16 mouse cellular contexts compared by ENCODE assay signal in the genomic region with DNA sequence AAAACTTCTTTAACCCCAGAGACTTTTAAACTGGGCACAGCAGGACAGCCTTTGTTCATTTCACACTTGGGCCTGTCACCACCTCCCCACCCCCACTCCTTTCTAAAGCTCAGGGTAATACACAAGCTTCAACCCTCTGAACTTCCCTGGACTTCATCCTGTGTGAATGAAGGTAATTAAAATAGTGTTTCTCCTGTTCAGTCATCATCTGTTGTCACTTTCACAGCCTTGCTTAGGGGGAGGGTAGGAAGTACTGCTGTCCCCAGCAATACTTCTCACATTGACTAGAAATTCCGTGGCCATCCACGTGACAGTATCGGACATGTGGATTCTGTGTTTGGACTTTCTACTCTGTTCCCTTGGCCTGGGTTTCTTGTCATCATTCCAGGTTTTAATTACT. TPM values are rescaled to one million over a fixed set of nuclear protein-coding genes. Genes with fewer than 3 reads are reported as not detected.
DNase-seq lines count a peak whose midpoint lies in the region; ATAC-seq lines count a peak whose summit lies in the region.
"Had no signal": no experiment of that assay in that cellular context is flagged by ENCODE, and none has a peak within 500 bp of the region (broad histone marks: within the 10 kb centered on the region; RNA-seq: fewer than 3 reads in every experiment).

No protein-coding gene starts in this region.

- no peak overlapping the region for H3K9ac ChIP-seq in heart, embryonic 15.5 days
- H3K9ac ChIP-seq: neural tube, embryonic 12.5 days had no signal

- WGBS in heart, embryonic 15.5 days = 21% methylated on average over 3 of the region's 3 CpGs

- no peak overlapping the region for H3K4me3 ChIP-seq in heart, embryonic 15.5 days
- H3K4me3 ChIP-seq: embryonic facial prominence, embryonic 10.5 days; neural tube, embryonic 12.5 days had no signal

- H3K9me3 ChIP-seq in heart, embryonic 15.5 days (replicated peaks) = no peaks in the 10 kb centered on the region
- H3K9me3 ChIP-seq: embryonic facial prominence, embryonic 10.5 days; neural tube, embryonic 12.5 days had no signal

- H3K4me1 ChIP-seq in heart, embryonic 15.5 days (replicated peaks) = peaks cover 47% of the 10 kb centered on the region

- H3K36me3 ChIP-seq in heart, embryonic 15.5 days = no peaks in the 10 kb centered on the region
- H3K36me3 ChIP-seq: neural tube, embryonic 12.5 days had no signal

- H3K27ac ChIP-seq in heart, embryonic 15.5 days = peak overlapping the region; percentile 24; the same call in 1 of the 2 replicates
- H3K27ac ChIP-seq: embryonic facial prominence, embryonic 10.5 days; macrophage; neural tube, embryonic 12.5 days had no signal

- DNase-seq in kidney, adult 9 months = peak; percentile 89
- no peak for DNase-seq in kidney, postnatal 4 days
- peak; percentile 46 for DNase-seq in ES-CJ7 (ENCODE audit: low read depth, low spot score)
- peak; percentile 54 for DNase-seq in embryo, embryonic 10 days (ENCODE audit: low spot score)
- no peak for DNase-seq in thymus, postnatal 14 days
- DNase-seq in urinary bladder, postnatal 4 days (ENCODE audit: low spot score in 2 of 2) = no peak
- no peak for DNase-seq in spleen, postnatal 10 days (ENCODE audit: low spot score in 2 of 2)
- DNase-seq: adrenal gland, postnatal 36 days; cerebellum, adult 11-12 months; retina, postnatal 1 day had no signal

- no peak; the same call in 1 of the 2 replicates for ATAC-seq in heart, embryonic 15.5 days (replicated peaks; ENCODE audit: insufficient number of reproducible peaks, insufficient read depth, low FRiP score, low read depth)

- H3K27me3 ChIP-seq in heart, embryonic 15.5 days = no peaks in the 10 kb centered on the region
- H3K27me3 ChIP-seq: CH12.LX had no signal

- no peak overlapping the region for H3K4me2 ChIP-seq in heart, embryonic 15.5 days
- H3K4me2 ChIP-seq: neural tube, embryonic 12.5 days had no signal

RNA-seq across cellular contexts. Expression of gene Epha1, which starts 3.2 kb away (rescaled TPM):
- polyA plus RNA-seq in heart, embryonic 15.5 days (2015; fragmentation: Nextera tagmentation; extraction: Ambion mirVana) = 2.2 and 4.3 TPM in 2 replicates
- polyA plus RNA-seq: macrophage had no signal

RNA-seq across cellular contexts. Expression of gene Zyx, which starts 20.4 kb away (rescaled TPM):
- polyA plus RNA-seq in heart, embryonic 15.5 days (2015; fragmentation: Nextera tagmentation; extraction: Ambion mirVana) = 136 and 173 TPM in 2 replicates

RNA-seq across cellular contexts. Expression of gene Tas2r143, which starts 30.2 kb away (rescaled TPM):
- polyA plus RNA-seq in heart, embryonic 15.5 days (2015; fragmentation: Nextera tagmentation; extraction: Ambion mirVana) = not detected in 2 replicates
- polyA plus RNA-seq: embryonic facial prominence, embryonic 10.5 days; macrophage; neural tube, embryonic 12.5 days had no signal

RNA-seq across cellular contexts. Expression of gene Tas2r135, which starts 35.4 kb away (rescaled TPM):
- not detected in 2 replicates for polyA plus RNA-seq in heart, embryonic 15.5 days (2015; fragmentation: Nextera tagmentation; extraction: Ambion mirVana)
- polyA plus RNA-seq: embryonic facial prominence, embryonic 10.5 days; large intestine, adult 2 months; macrophage; neural tube, embryonic 12.5 days had no signal

RNA-seq across cellular contexts. Expression of gene Fam131b, which starts 45.4 kb away (rescaled TPM):
- 0.10 and 0.24 TPM in 2 replicates for polyA plus RNA-seq in heart, embryonic 15.5 days (2015; fragmentation: Nextera tagmentation; extraction: Ambion mirVana)
- polyA plus RNA-seq: macrophage had no signal

Comparison
In these comparisons a context has a peak if more than half of its experiments do, and no peak if none do; other contexts are left out.
1. DNase-seq: peak in kidney, adult 9 months (single experiment), ES-CJ7 (single experiment) and embryo, embryonic 10 days (single experiment); none in kidney, postnatal 4 days (0 of 2), thymus, postnatal 14 days (single experiment), urinary bladder, postnatal 4 days (0 of 2) and spleen, postnatal 10 days (0 of 2).